Mouse (Mus musculus) CH12.LX (cell line): ENCODE data around the gene Hoxd4. TPM values are rescaled to one million over a fixed set of nuclear protein-coding genes. Genes with fewer than 3 reads are reported as not detected.

Experiments used
- DNase-seq: peaks from one replicate; pipeline ENCODE4 v3.0.0-alpha.2; 2013; ENCODE audit errors: extremely low read depth
- H3K27ac ChIP-seq: 2 replicates; pipeline ENCODE4 v1.5.1; 2012; ENCODE audit warnings: low read depth, mild to moderate bottlenecking, control low read depth, moderate library complexity; ENCODE audit not compliant: insufficient read depth
- H3K27me3 ChIP-seq: replicated peaks from 2 replicates; pipeline ENCODE3; 2012; ENCODE audit warnings: inconsistent platforms
- H3K36me3 ChIP-seq, 2 experiments: replicated peaks in 1 of 2; 2 replicates each; pipeline versions ENCODE3 to v1.6.1; 2012; ENCODE audit warnings: inconsistent platforms in 1 of 2, low read length in 1 of 2, mild to moderate bottlenecking in 1 of 2, mixed read lengths in 1 of 2, moderate library complexity in 1 of 2; ENCODE audit not compliant: control insufficient read depth in 1 of 2, insufficient read depth in 1 of 2
- H3K4me1 ChIP-seq, 2 experiments: 2 replicates each; pipeline ENCODE4 v1.6.1; 2012; ENCODE audit warnings: inconsistent platforms in 1 of 2, moderate library complexity in 1 of 2; ENCODE audit not compliant: insufficient read depth in 2 of 2, control insufficient read depth in 1 of 2
- H3K4me2 ChIP-seq: 2 replicates; pipeline ENCODE4 v1.6.1; 2012; ENCODE audit warnings: low read depth, mild to moderate bottlenecking, control low read depth; ENCODE audit not compliant: poor library complexity, insufficient read depth, severe bottlenecking
- H3K4me3 ChIP-seq, 3 experiments: fragments of 150-350 bp in 1 of 3; sonication (generic) in 1 of 3; replicated peaks in 1 of 3; 2 replicates each; pipeline versions ENCODE3 to v1.5.1; 2011 to 2012; ENCODE audit warnings: low read depth in 2 of 3, low read length in 2 of 3, mild to moderate bottlenecking in 2 of 3, moderate library complexity in 2 of 3, control low read depth in 1 of 3, improper control_type of control experiment in 1 of 3, inconsistent platforms in 1 of 3, mixed read lengths in 1 of 3; ENCODE audit not compliant: poor library complexity in 1 of 3
- H3K79me2 ChIP-seq: replicated peaks from 2 replicates; pipeline ENCODE4 v1.6.1; 2012; ENCODE audit warnings: mild to moderate bottlenecking, moderate library complexity; ENCODE audit not compliant: control insufficient read depth, poor library complexity, insufficient read depth, severe bottlenecking; ENCODE audit errors: extremely low read depth
- H3K9ac ChIP-seq: 2 replicates; pipeline ENCODE4 v1.6.1; 2012; ENCODE audit warnings: low read depth, mild to moderate bottlenecking, control low read depth, moderate library complexity; ENCODE audit not compliant: insufficient read depth
- H3K9me3 ChIP-seq: replicated peaks from 2 replicates; pipeline ENCODE3; 2012; ENCODE audit warnings: low read length, inconsistent platforms, mixed read lengths
- BHLHE40 ChIP-seq: IDR thresholded peaks from 2 replicates; pipeline ENCODE4 v1.6.1; 2011; ENCODE audit warnings: mild to moderate bottlenecking, low read depth, low read length, improper control_type of control experiment
- CHD1 ChIP-seq: IDR thresholded peaks from 2 replicates; pipeline ENCODE4 v1.6.1; 2012; ENCODE audit warnings: low read depth, low read length, improper control_type of control experiment, inconsistent platforms
- CTCF ChIP-seq, 2 experiments: IDR thresholded peaks in 1 of 2; conservative IDR thresholded peaks in 1 of 2; 2 replicates each; pipeline ENCODE4 v1.5.1; 2011 to 2012; ENCODE audit warnings: low read depth in 2 of 2, low read length in 2 of 2, improper control_type of control experiment in 1 of 2, inconsistent platforms in 1 of 2, mild to moderate bottlenecking in 1 of 2, moderate library complexity in 1 of 2
- ELF1 ChIP-seq: IDR thresholded peaks from 2 replicates; pipeline ENCODE4 v1.6.1; 2014; ENCODE audit warnings: low read depth, mild to moderate bottlenecking, inconsistent platforms, low read length, improper control_type of control experiment
- HCFC1 ChIP-seq: IDR thresholded peaks from 2 replicates; pipeline ENCODE4 v1.6.1; 2012; ENCODE audit warnings: low read depth, mild to moderate bottlenecking, inconsistent platforms, low read length, improper control_type of control experiment
- KAT2A ChIP-seq: IDR thresholded peaks from 2 replicates; pipeline ENCODE4 v1.6.1; 2012; ENCODE audit warnings: low read length, improper control_type of control experiment, inconsistent platforms; ENCODE audit not compliant: insufficient replicate concordance
- MAX ChIP-seq: IDR thresholded peaks from 2 replicates; pipeline ENCODE4 v1.6.1; 2011; ENCODE audit warnings: low read length, improper control_type of control experiment
- MAZ ChIP-seq: IDR thresholded peaks from 2 replicates; pipeline ENCODE4 v1.6.1; 2012; ENCODE audit warnings: low read depth, mild to moderate bottlenecking, inconsistent platforms, low read length, improper control_type of control experiment, moderate library complexity
- MEF2A ChIP-seq: IDR thresholded peaks from 2 replicates; pipeline ENCODE4 v1.6.1; 2014; ENCODE audit warnings: low read depth, mild to moderate bottlenecking, inconsistent platforms, low read length, improper control_type of control experiment, borderline replicate concordance
- MXI1 ChIP-seq: IDR thresholded peaks from 2 replicates; pipeline ENCODE4 v1.6.1; 2011; ENCODE audit warnings: mild to moderate bottlenecking, low read depth, low read length, improper control_type of control experiment
- MYC ChIP-seq: IDR thresholded peaks from 2 replicates; pipeline ENCODE4 v1.6.1; 2011; ENCODE audit warnings: low read depth, mild to moderate bottlenecking, improper control_type of control experiment, low read length
- NELFE ChIP-seq: IDR thresholded peaks from 2 replicates; pipeline ENCODE4 v1.6.1; 2011; ENCODE audit warnings: low read depth, low read length, improper control_type of control experiment
- PAX5 ChIP-seq: IDR thresholded peaks from 2 replicates; pipeline ENCODE4 v1.6.1; 2012; ENCODE audit warnings: low read length, inconsistent platforms, mixed read lengths
- POLR2A ChIP-seq: IDR thresholded peaks from 2 replicates; pipeline ENCODE4 v1.6.1; 2011; ENCODE audit warnings: low read depth, mild to moderate bottlenecking, improper control_type of control experiment, low read length
- POLR2AphosphoS2 ChIP-seq: IDR thresholded peaks from 2 replicates; pipeline ENCODE4 v1.6.1; 2011; ENCODE audit warnings: low read depth, low read length, improper control_type of control experiment
- RAD21 ChIP-seq: IDR thresholded peaks from 2 replicates; pipeline ENCODE4 v1.6.1; 2011; ENCODE audit warnings: low read depth, mild to moderate bottlenecking, low read length, improper control_type of control experiment, moderate library complexity
- SIN3A ChIP-seq: IDR thresholded peaks from 2 replicates; pipeline ENCODE4 v1.6.1; 2012; ENCODE audit warnings: low read length, improper control_type of control experiment, inconsistent platforms
- SMC3 ChIP-seq: IDR thresholded peaks from 2 replicates; pipeline ENCODE4 v1.6.1; 2011; ENCODE audit warnings: low read depth, low read length, improper control_type of control experiment
- TBP ChIP-seq: conservative IDR thresholded peaks from 2 replicates; pipeline ENCODE4 v1.6.1; 2011; ENCODE audit warnings: low read depth, low read length, improper control_type of control experiment
- TCF12 ChIP-seq: IDR thresholded peaks from 2 replicates; pipeline ENCODE4 v1.6.1; 2014; ENCODE audit warnings: low read depth, mild to moderate bottlenecking, inconsistent platforms, low read length, improper control_type of control experiment
- UBTF ChIP-seq: IDR thresholded peaks from 2 replicates; pipeline ENCODE4 v1.6.1; 2012; ENCODE audit warnings: low read depth, mild to moderate bottlenecking, inconsistent platforms, low read length, improper control_type of control experiment, moderate library complexity
- ZC3H11A ChIP-seq: IDR thresholded peaks from 2 replicates; pipeline ENCODE4 v1.6.1; 2012; ENCODE audit warnings: low read depth, mild to moderate bottlenecking, inconsistent platforms, low read length, improper control_type of control experiment
- ZKSCAN1 ChIP-seq: IDR thresholded peaks from 2 replicates; pipeline ENCODE4 v1.6.1; 2012; ENCODE audit warnings: low read depth, inconsistent platforms, low read length, improper control_type of control experiment, borderline replicate concordance
- ZMIZ1 ChIP-seq: IDR thresholded peaks from 2 replicates; pipeline ENCODE4 v1.6.1; 2012; ENCODE audit warnings: low read depth, mild to moderate bottlenecking, inconsistent platforms, low read length, improper control_type of control experiment
- ZNF384 ChIP-seq: IDR thresholded peaks from 2 replicates; pipeline ENCODE4 v1.6.1; 2012; ENCODE audit warnings: low read depth, low read length, improper control_type of control experiment, inconsistent platforms
- dilution Hi-C: fragments of 300-500 bp; cut with MboI; formaldehyde crosslinking; loops from 2 replicates; pipeline ENCODE4 v1.14.3; 2020; ENCODE audit warnings: low sequenced_read_pairs; ENCODE audit not compliant: extremely low pct_unique_long_range_greater_than_20kb, extremely low pct_ligation_motif_present
- in situ Hi-C: fragments of 300-500 bp; cut with MboI; formaldehyde crosslinking; loops from 3 replicates; pipeline ENCODE4 v1.14.3; 2019; ENCODE audit warnings: low sequenced_read_pairs, low pct_ligation_motif_present, low pct_unique_long_range_greater_than_20kb, mixed read lengths
- polyA plus RNA-seq: library from polyadenylated mRNA; unstranded; fragments of >175 nt; gene quantifications from 2 replicates; pipeline ENCODE4 v1.2.1, GENCODE M21; 2012; ENCODE audit warnings: low read depth; ENCODE audit not compliant: insufficient read length
- total RNA-seq, 2 experiments: library from RNA; depleted of rRNA; stranded (reverse); fragments of 300-350 nt in 1 of 2; fragments of >200 nt in 1 of 2; gene quantifications; 2 replicates each; pipeline ENCODE4 v1.2.3; 2012 to 2014

Hoxd4 gene
- total and polyA plus RNA-seq, 3 experiments: 6.0 to 9.8 (median 6.3) TPM

- TF ChIP-seq ZNF384 (peak; percentile 83), UBTF (no peak), TBP (no peak), MYC (no peak), POLR2A (no peak; the same call in 1 of the 2 replicates), MAX (no peak), SMC3 (no peak), ZMIZ1 (no peak), SIN3A (no peak), MEF2A (no peak), BHLHE40 (0 out of 2 replicates have a peak, but pooled peaks have one; percentile 1), POLR2AphosphoS2 (no peak), CHD1 (no peak), RAD21 (no peak), ELF1 (no peak), TCF12 (0 out of 2 replicates have a peak, but pooled peaks have one; percentile 45), ZC3H11A (no peak), HCFC1 (0 out of 2 replicates have a peak, but pooled peaks have one; percentile 8), ZKSCAN1 (no peak), CTCF (conservative IDR thresholded peaks at IDR 0.05 in 1 of 2, IDR thresholded peaks at IDR 0.05 in 1 of 2; ENCODE audit: low read depth in 2 of 2, low read length in 2 of 2) (no peak), NELFE (no peak), MAZ (no peak), PAX5 (no peak), KAT2A (no peak), MXI1 (peak; percentile 31; the same call in 1 of the 2 replicates)
- in situ Hi-C loops: no loop called here
These were observed 21.6 kb downstream of the Hoxd4 start for GRCm38 (mm10) chr2:74733317-74733661.

More at GRCm38 (mm10) chr2:74733317-74733661, 21.6 kb downstream of the Hoxd4 start:
- Histone ChIP-seq H3K27me3 (no peaks in the 10 kb centered on the region), H3K79me2 (peaks cover 21% of the 10 kb centered on the region), H3K9ac (peak overlapping the region; percentile 96), H3K4me3 (peak overlapping the region; percentile 50 to 59 (median 59)), H3K4me1 (peaks cover 11 to 57% of the 10 kb centered on the region in 2 experiments), H3K4me2 (peak overlapping the region; percentile 98), H3K36me3 (peaks cover 10 to 28% of the 10 kb centered on the region in 2 experiments), H3K27ac (peak overlapping the region; percentile 92; the same call in 1 of the 2 replicates), H3K9me3 (peaks cover 16% of the 10 kb centered on the region)
- DNase-seq: peak; percentile 41
- dilution Hi-C loops: no loop called here
